Mouse (Mus musculus) E14TG2a.4 (cell line): ENCODE data around the gene Reg2.

Source experiments
- CTCF ChIP-seq: conservative IDR thresholded peaks from 2 replicates; pipeline ENCODE4 v1.5.1; 2014; ENCODE audit warnings: low read length
- NANOG ChIP-seq: IDR thresholded peaks from 2 replicates; pipeline ENCODE4 v1.6.1; 2014; ENCODE audit warnings: borderline replicate concordance, low read length, mixed read lengths
- POU5F1 ChIP-seq: IDR thresholded peaks from 2 replicates; pipeline ENCODE4 v1.6.1; 2014; ENCODE audit warnings: low read length, borderline replicate concordance

- no peak for TF ChIP-seq CTCF
- no peak for TF ChIP-seq NANOG
- TF ChIP-seq POU5F1 = no peak
Measured at GRCm38 (mm10) chr6:78370357-78370756, 25.1 kb upstream of the Reg2 start, which contains the start of gene Reg3b.
